Mouse (Mus musculus) layer of hippocampus, adult 9-11 months (tissue): ENCODE measurements around the gene Sf3b1.
"Not testable (repeated sequence)": the region's sequence is repeated elsewhere in the genome, so short reads cannot be mapped to it uniquely, and the experiment has no call there.

Experiments
- DNase-seq: peaks from one replicate; pipeline ENCODE4 v3.0.0; 2022

The Sf3b1 gene

DNA sequence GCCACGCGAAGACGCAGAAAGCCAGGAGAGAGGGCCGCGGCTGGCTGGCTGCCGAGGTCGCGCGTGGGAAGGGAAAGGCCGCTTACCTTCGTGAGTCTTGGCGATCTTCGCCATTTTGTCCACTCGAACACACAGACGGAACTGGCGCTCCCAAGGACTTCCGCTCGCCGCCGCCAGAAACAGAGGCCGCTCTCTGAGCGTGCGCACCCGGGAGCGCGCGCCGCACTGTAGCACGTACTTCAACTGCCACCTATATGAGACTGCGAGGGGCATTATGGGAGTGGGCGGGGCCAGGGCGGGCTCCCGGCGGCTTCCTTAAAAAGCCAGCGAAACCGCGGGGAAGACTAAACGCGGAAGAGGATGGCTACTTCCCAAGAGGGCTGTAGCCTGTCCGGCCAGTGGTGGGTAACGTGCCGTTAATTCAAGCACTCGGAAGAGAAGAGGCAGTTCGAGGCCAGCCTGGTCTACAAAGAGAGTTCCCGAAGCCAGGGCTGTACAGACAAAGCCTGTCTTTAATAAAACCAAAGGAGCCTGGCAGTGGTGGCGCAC lies at the start of gene Sf3b1:
TSS of gene Sf3b1 (minus strand) at position 229 of the 549 bp plus-strand sequence.
- peak; percentile 97 for DNase-seq

- no peak for DNase-seq
These were observed 49.1 kb upstream of the Sf3b1 start for GRCm38 (mm10) chr1:55076395-55076743.

GRCm38 (mm10) chr1:55075652-55076394 lies 48.5 kb upstream of the Sf3b1 start:
- no peak for DNase-seq

- DNase-seq: no peak
These were observed 47.5 kb upstream of the Sf3b1 start for GRCm38 (mm10) chr1:55074757-55075156.

DNA sequence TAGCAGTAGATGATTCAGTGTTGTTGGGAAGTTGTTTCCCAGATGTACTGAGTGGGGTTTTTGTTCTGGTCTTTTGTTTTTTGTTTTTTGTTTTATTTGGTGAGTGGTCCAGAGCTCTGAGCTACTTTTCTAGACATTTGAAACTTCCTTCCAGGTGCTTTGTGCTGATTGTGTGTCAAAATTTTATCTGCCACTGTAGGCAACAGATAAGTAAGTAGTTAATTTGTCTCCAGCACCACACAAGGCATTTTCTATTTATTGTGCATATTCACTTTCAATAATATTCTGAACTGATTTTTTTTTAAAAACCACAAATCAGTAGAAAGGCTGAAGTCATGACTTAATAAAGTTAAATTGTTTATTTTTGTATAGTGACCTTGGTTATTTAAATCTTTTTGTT lies 45.0 kb upstream of the Sf3b1 start:
- not testable (repeated sequence) for DNase-seq

- no peak for DNase-seq
These were observed 34.5 kb upstream of the Sf3b1 start for GRCm38 (mm10) chr1:55061772-55062171.

DNA sequence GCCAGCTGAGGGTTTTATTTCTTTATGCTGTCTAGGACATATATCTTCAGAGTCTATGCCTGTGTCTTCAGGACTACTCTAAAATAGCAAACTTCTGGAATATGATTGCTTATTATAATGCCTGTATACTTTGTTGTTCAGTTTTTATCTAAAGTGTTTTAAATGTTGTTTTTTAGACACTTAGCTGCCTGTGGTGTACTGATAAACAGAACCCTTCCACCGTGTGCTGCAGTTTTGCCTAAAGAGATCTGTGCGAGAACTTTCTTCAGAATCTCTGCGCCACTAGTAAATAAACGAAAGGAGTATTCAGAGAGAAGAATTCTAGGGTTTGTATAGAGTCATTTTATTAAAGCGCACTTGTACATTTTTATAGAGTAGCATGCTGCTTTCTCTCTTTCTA lies 33.8 kb upstream of the Sf3b1 start:
- DNase-seq: no peak

DNA sequence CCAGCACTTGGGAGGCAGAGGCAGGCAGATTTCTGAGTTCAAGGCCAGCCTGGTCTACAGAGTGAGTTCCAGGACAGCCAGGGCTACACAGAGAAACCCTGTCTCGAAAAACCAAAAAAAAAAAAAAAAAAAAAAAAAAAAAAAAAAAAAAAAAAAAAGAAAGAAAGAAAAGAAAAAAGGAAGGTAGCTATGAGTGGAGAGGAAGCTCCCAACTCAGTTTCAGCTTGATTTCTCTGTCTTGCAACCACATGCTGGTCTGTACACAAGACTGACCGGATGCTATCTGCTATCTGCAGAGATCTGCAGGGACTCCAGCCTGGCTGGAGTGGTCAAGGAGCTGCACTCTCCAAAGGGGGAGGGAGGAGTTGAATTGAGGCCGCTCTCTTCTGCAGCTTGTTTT lies 31.1 kb upstream of the Sf3b1 start:
- not testable (repeated sequence) for DNase-seq

- DNase-seq: no peak
These were observed 28.2 kb upstream of the Sf3b1 start for GRCm38 (mm10) chr1:55055322-55056115.

DNA sequence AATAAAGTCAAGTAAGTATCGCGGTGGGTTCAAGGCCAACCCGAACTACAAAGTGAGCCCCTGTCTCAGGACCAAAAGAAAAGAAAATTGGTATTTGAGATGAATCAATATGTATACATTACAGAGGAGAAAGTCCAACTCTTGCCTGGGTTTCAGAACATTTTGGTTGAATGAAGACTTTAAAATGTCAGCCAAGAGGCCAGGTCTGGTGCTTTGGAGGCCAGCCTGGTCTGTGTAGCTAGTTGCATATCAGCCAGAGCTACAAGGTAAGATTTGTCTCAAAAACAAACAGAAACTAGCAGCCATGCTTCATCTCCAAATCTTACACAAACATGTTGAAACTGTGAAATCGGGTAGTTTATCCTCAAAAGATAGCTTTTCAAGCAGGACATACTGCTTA lies 26.3 kb upstream of the Sf3b1 start:
- DNase-seq: no peak

DNA sequence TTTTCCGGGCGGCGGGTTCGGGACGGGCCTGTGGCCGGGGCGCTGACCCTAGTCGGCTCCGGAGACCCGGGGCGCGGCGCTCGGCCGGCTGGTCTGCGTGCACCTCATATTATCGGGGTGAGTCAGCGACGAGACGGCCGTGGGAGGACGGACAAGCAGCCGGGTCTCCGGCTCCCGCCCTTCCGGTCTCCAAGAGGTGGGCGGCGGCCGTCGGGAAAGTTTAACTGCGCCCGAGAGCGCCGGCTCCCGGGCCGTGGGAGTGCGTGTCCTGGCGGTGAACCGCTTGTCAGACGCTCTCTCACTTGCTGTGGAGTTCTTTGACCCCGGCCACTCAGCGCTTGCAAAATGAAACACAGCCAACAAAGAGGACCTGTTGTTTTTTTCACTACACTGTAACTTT lies 25.7 kb upstream of the Sf3b1 start:
- DNase-seq: no peak

DNA sequence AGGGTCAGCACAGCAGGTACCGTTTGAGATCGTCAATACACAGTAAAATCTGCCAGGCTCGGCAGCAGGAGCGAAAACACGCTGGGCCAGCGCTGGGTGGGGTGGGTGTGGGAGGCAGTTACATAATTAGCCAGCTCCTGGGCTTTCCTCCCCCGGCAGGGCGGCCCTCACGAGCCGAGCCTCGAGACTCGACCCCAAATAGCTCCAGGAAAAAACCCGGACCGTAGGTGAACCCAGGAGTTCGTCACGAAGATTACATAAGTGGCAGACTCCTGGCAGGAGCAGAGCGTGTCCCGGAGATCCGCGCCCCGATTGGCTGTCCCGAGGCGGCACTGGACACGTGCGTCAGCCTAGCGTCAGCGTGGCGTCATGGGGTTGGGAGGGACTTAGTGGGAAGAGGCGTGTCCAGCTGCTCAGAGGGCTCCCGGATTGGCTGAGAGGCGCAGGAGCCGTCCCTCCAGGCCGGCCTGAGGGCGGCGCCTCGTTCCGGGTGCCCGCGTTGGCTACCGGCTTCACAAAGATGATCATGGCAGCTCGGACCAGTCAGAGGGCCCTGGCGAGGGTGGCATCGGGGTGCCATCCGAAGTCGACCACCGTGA lies 25.2 kb upstream of the Sf3b1 start, which contains the start of gene Coq10b:
TSS of gene Coq10b (plus strand) at position 416 of the 599 bp plus-strand sequence.
- DNase-seq: peak; percentile 99

DNA sequence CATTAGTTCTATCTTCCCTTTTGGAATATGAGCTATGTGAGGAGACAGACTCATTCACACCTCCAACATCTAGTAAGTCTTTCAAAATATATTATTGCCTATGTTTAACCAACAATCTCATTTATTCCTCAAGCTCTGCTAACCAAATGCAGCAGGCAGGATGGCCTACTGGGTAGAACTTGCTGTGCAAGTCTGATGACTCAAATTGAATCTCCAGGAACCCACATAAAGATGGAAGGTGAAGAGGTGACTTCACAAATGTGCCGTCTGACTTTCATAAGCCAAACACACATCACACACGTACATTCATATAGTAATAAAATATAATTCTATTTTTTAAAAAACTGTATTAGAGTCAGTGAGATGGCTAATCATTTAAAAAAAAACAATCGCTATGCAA lies 24.4 kb upstream of the Sf3b1 start:
- no peak for DNase-seq

GRCm38 (mm10) chr1:55048841-55049587 lies 21.7 kb upstream of the Sf3b1 start:
- DNase-seq: no peak

DNA sequence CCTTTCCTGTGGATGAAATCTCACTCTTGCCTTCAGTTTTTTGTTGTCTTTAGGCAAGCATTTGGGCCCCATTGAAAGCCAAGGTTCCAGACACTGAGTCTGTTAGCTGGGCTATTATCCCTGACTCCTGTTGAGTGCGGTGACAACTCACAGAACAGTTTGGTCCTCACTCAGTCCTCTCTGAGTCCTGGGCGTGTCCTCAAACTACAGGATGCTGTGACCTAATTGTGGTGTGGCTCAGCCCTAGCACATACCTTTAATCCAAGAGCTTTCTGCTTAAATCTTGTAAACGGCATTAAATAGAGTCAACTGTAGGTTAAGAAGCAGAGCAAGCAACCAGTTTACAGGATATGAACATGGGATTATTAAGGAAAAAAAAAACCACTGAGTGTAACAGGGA lies 15.9 kb upstream of the Sf3b1 start:
- DNase-seq: no peak

DNA sequence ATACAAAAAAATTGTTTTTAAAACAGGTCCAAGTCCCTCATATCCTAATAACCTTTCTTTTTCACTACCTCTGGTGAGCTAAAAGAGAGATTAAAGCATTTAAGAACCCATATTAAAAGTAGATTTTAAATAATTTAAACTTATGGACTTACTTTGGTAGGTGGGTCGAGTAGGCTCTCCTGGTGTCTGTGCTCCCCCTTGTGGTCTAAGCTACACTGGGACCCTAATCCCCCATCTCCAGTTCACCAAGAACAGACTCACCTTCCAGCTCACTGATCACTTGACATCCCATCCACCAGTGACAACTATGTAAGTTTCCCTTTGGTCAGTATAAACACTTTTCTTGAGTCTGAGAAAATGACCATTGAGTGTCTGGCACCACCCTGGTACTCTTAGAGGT lies 15.0 kb upstream of the Sf3b1 start:
- no peak for DNase-seq

DNA sequence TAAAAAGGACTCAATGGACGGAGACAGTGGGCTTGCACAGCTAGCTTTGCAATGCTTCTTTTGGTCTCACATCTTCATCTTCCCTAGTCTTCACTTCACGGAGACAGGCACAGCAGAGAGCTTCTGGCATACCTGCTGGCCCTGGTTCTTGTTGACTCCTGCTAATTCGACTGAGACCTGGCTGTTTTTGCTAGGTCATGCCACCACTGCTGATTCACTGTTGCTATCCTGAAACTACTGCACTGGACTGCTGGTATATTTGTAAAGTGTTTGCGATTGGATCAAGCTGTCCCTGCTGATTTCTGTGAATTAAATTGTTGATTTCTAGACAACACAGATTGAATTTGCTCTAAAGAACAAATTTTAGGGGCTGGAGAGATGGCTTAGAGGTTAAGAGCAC lies 14.4 kb upstream of the Sf3b1 start:
- no peak for DNase-seq

DNA sequence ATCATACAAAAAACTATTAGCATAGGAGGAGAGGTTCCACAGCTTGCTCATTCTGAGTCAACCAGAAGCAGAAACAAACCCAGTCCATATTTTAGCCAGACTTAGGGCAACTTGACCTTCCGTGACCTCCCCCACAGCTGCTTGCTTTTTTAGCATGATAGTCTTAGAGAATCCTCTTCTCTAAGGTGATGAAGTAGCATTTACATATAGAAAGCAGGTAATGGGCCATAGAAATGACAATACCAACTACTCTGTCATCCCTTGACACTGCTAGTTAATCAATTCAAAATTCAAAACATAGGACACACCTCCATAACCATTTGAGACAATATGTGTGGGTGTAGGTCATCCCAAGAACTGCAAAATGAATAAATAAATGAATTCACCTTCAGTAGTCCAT lies 12.7 kb upstream of the Sf3b1 start:
- DNase-seq: no peak

DNA sequence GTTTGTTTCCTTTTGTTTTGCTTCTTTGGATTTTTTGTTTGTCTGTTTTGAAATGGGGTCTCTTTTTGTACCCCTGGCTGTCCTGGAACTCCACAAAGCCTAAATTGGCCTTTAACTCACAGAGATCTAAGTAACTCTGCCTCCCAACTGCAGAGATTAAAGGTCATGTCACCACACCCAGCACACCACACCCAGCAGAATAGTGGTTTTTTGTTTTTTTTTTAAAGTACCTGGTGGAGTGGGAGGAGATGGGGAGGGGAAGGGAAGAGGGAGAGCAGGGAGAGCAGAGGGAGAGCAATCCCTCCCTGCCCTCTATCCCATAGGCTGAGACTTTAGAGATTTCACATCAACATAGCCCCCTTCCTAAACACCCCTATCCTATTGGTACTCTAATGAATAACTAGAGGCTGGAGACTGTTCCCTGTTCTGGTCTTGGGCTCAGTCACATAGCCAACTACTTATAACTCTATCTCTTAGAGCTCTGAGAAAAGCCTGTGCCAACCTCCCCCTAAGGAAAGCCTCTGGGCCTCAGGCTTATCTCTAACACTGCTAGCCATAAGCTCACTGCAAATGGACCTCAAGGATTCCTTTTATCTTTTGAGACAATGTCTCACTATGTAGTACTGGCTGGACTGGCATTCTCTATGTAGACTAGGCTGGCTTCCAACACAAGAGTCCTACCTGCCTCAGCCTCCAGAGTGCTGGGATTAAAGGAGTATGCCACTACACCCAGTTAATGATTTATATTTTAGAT lies 3.9 kb upstream of the Sf3b1 start:
- DNase-seq: no peak

- DNase-seq: no peak
These were observed 2.2 kb upstream of the Sf3b1 start for GRCm38 (mm10) chr1:55029446-55029845.

DNA sequence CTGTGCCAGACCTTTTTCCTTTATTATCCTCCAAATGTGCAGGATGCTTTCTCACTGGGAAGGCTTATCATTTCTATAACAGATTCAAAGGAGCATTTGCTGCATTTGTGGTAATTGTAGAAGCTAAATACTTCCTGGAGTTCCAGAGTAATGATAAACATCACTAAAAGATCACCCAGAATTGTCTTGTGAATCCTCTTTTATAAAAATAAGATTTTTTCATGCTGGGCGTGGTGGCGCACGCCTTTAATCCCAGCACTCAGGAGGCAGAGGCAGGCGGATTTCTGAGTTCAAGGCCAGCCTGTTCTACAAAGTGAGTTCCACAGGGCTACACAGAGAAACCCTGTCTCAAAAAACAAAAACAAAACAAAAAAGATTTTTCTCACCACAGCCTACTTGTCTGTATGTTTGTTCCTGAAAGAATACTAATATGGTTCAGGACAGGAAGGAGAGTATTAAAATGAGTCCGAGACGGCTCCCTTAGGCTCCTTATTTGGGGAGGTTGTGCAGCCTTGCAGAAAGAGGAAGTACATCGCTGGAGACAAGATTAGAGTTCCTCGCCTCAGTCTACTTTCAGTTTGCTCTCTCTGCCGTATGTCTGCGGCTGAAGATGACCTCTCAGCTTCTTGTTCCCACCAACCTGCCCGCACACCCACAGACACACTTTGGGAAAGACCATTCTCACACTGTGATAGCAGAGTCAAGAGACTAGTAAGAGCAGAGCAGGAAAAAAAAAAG lies 1.4 kb upstream of the Sf3b1 start:
- peak; percentile 49 for DNase-seq
